Mouse (Mus musculus) olfactory bulb, adult 2 months (tissue): ENCODE measurements around the gene Sh3bp5.

ENCODE experiments used
- CTCF ChIP-seq: fragments of 200-500 bp; IDR thresholded peaks from 2 replicates; pipeline ENCODE4 v1.5.1; 2012; ENCODE audit warnings: low read depth, mild to moderate bottlenecking, low read length, moderate library complexity; ENCODE audit not compliant: insufficient read depth
- POLR2A ChIP-seq: fragments of 200-500 bp; IDR thresholded peaks from 2 replicates; pipeline ENCODE4 v1.6.1; 2012; ENCODE audit warnings: mild to moderate bottlenecking, low read depth, low read length, moderate library complexity; ENCODE audit not compliant: insufficient read depth

GRCm38 (mm10) chr14:31422961-31423791 is 12.7 kb downstream of the Sh3bp5 start:
- TF ChIP-seq CTCF (no peak), POLR2A (no peak)
